Mouse (Mus musculus) neural tube, embryonic 14.5 days (tissue): ENCODE results near the gene Mrpl9. TPM values are rescaled to one million over a fixed set of nuclear protein-coding genes. Genes with fewer than 3 reads are reported as not detected.

ENCODE experiments used
- ATAC-seq: fragments of 200-750 bp; cut with Nextera tagmentation; 2 replicates; pipeline ENCODE4 v1.8.0; 2017; ENCODE audit warnings: low read depth, mild to moderate bottlenecking, moderate TSS enrichment, moderate library complexity
- H3K27ac ChIP-seq: fragments of 300-500 bp; sonication (generic); 2 replicates; pipeline ENCODE4 v1.5.1; 2014; ENCODE audit warnings: low read depth, mild to moderate bottlenecking, control low read depth, low read length, moderate library complexity, mixed read lengths
- H3K27me3 ChIP-seq: fragments of 300-500 bp; sonication (generic); 2 replicates; pipeline ENCODE4 v1.6.1; 2014; ENCODE audit warnings: low read length; ENCODE audit not compliant: control insufficient read depth, insufficient read depth
- H3K36me3 ChIP-seq: fragments of 300-500 bp; sonication (generic); 2 replicates; pipeline ENCODE4 v1.6.1; 2014; ENCODE audit warnings: low read length, mixed read lengths; ENCODE audit not compliant: control insufficient read depth, insufficient read depth
- H3K4me1 ChIP-seq: fragments of 300-500 bp; sonication (generic); 2 replicates; pipeline ENCODE4 v1.6.1; 2014; ENCODE audit warnings: low read length; ENCODE audit not compliant: control insufficient read depth, insufficient read depth
- H3K4me2 ChIP-seq: fragments of 300-500 bp; sonication (generic); 2 replicates; pipeline ENCODE4 v1.6.1; 2014; ENCODE audit warnings: mild to moderate bottlenecking, low read depth, low read length, control low read depth
- H3K4me3 ChIP-seq: fragments of 300-500 bp; sonication (generic); 2 replicates; pipeline ENCODE4 v1.5.1; 2014; ENCODE audit warnings: low read depth, low read length, control low read depth, mixed read lengths
- H3K9ac ChIP-seq: fragments of 300-500 bp; sonication (generic); replicated peaks from 2 replicates; pipeline ENCODE4 v1.6.1; 2014; ENCODE audit warnings: low read depth, mild to moderate bottlenecking, control low read depth, low read length, mixed read lengths
- H3K9me3 ChIP-seq: fragments of 300-500 bp; sonication (generic); 2 replicates; pipeline ENCODE4 v1.6.1; 2016; ENCODE audit warnings: low read length; ENCODE audit not compliant: control insufficient read depth
- WGBS: fragments of 180-500 bp; shearing (Covaris S2); extraction: QIAGEN DNeasy Blood & Tissue Kit; methylation state at CpG from one replicate; pipeline ENCODE4 v1.1.7; 2014; 5-methylcytosine and 5-hydroxymethylcytosine counted together
- polyA plus RNA-seq: library from polyadenylated mRNA; unstranded; fragments of >200 nt; fragmentation: Nextera tagmentation; extraction: Ambion mirVana; gene quantifications from 2 replicates; pipeline ENCODE4 v1.2.1, GENCODE M21; 2014

The Mrpl9 gene
- 59.5 and 64.1 TPM in 2 replicates for polyA plus RNA-seq

GRCm38 (mm10) chr3:94442951-94443596 is at the start of gene Mrpl9:
Gene Mrpl9 (plus strand): TSS chr3:94443318.
- Histone ChIP-seq H3K4me1 (no peaks in the 10 kb centered on the region), H3K4me3 (peak within 1 kb of the TSS; percentile 83), H3K36me3 (peaks cover 20% of the 10 kb centered on the region), H3K9ac (peak within 1 kb of the TSS; percentile 78), H3K27ac (peak within 1 kb of the TSS; percentile 52; the same call in 1 of the 2 replicates), H3K27me3 (no peaks in the 10 kb centered on the region; the same call in 1 of the 2 replicates), H3K4me2 (peak within 1 kb of the TSS; percentile 77), H3K9me3 (no peaks in the 10 kb centered on the region)
- ATAC-seq = peak; percentile 98
- WGBS = under 1% methylated on average over 39 of the region's 39 CpGs

- H3K36me3 ChIP-seq = no peaks in the 10 kb centered on the region
- no peak overlapping the region for H3K4me3 ChIP-seq
- H3K9me3 ChIP-seq = no peaks in the 10 kb centered on the region
- H3K27me3 ChIP-seq = no peaks in the 10 kb centered on the region
- H3K4me1 ChIP-seq = peaks cover 3% of the 10 kb centered on the region; the same call in 1 of the 2 replicates
- no peak overlapping the region for H3K27ac ChIP-seq
- ATAC-seq = no peak
- no peak overlapping the region for H3K9ac ChIP-seq
- no peak overlapping the region for H3K4me2 ChIP-seq
- 82% methylated on average over 1 of the region's 1 CpGs for WGBS
These were observed 46.8 kb upstream of the Mrpl9 start for GRCm38 (mm10) chr3:94396336-94396735.

- Histone ChIP-seq H3K4me3 (no peak overlapping the region), H3K9me3 (no peaks in the 10 kb centered on the region), H3K4me1 (peaks cover 3% of the 10 kb centered on the region; the same call in 1 of the 2 replicates), H3K9ac (no peak overlapping the region), H3K36me3 (no peaks in the 10 kb centered on the region), H3K27ac (no peak overlapping the region), H3K4me2 (no peak overlapping the region), H3K27me3 (no peaks in the 10 kb centered on the region)
- 89% methylated on average over 4 of the region's 4 CpGs for whole genome bisulfite sequencing
- no peak for ATAC-seq
These were observed 46.3 kb upstream of the Mrpl9 start for GRCm38 (mm10) chr3:94396851-94397250.

- H3K36me3 ChIP-seq = no peaks in the 10 kb centered on the region
- H3K9ac ChIP-seq = peak within 1 kb of the TSS; percentile 41
- H3K4me1 ChIP-seq = peaks cover 3% of the 10 kb centered on the region; the same call in 1 of the 2 replicates
- H3K9me3 ChIP-seq = no peaks in the 10 kb centered on the region
- no peaks in the 10 kb centered on the region for H3K27me3 ChIP-seq
- ATAC-seq = no peak
- H3K4me3 ChIP-seq = peak within 1 kb of the TSS; percentile 26
- peak within 1 kb of the TSS; percentile 56 for H3K4me2 ChIP-seq
- 69% methylated on average over 6 of the region's 6 CpGs for WGBS
- H3K27ac ChIP-seq = no peak within 1 kb of the TSS
These were observed 44.9 kb upstream of the Mrpl9 start, which contains the start of gene Lingo4 for GRCm38 (mm10) chr3:94398217-94398616. Gene Lingo4 (plus strand): TSS chr3:94398517.

GRCm38 (mm10) chr3:94398943-94399481 is 44.1 kb upstream of the Mrpl9 start:
- H3K9me3 ChIP-seq = no peaks in the 10 kb centered on the region
- peak overlapping the region; percentile 26 for H3K4me3 ChIP-seq
- WGBS = 2% methylated on average over 20 of the region's 20 CpGs
- H3K27ac ChIP-seq = no peak overlapping the region
- H3K9ac ChIP-seq = peak overlapping the region; percentile 41
- no peaks in the 10 kb centered on the region for H3K36me3 ChIP-seq
- no peaks in the 10 kb centered on the region for H3K27me3 ChIP-seq
- peak overlapping the region; percentile 56 for H3K4me2 ChIP-seq
- no peaks in the 10 kb centered on the region for H3K4me1 ChIP-seq
- ATAC-seq = peak; percentile 78

GRCm38 (mm10) chr3:94399663-94400310 is 43.3 kb upstream of the Mrpl9 start:
- H3K27me3 ChIP-seq = no peaks in the 10 kb centered on the region
- H3K27ac ChIP-seq = no peak overlapping the region
- no peaks in the 10 kb centered on the region for H3K9me3 ChIP-seq
- H3K4me3 ChIP-seq = no peak overlapping the region; the same call in 1 of the 2 replicates
- no peaks in the 10 kb centered on the region for H3K36me3 ChIP-seq
- no peak for ATAC-seq
- 16% methylated on average over 5 of the region's 5 CpGs for WGBS
- peak overlapping the region; percentile 56 for H3K4me2 ChIP-seq
- H3K9ac ChIP-seq = peak overlapping the region; percentile 41; the same call in 1 of the 2 replicates
- H3K4me1 ChIP-seq = no peaks in the 10 kb centered on the region

GRCm38 (mm10) chr3:94402451-94402850 is 40.7 kb upstream of the Mrpl9 start:
- no peak overlapping the region for H3K27ac ChIP-seq
- H3K36me3 ChIP-seq = no peaks in the 10 kb centered on the region
- no peak overlapping the region for H3K4me3 ChIP-seq
- H3K4me1 ChIP-seq = no peaks in the 10 kb centered on the region
- no peak overlapping the region for H3K4me2 ChIP-seq
- H3K9me3 ChIP-seq = no peaks in the 10 kb centered on the region
- H3K9ac ChIP-seq = no peak overlapping the region
- H3K27me3 ChIP-seq = no peaks in the 10 kb centered on the region
- ATAC-seq = no peak
- 73% methylated on average over 8 of the region's 8 CpGs for WGBS

- no peaks in the 10 kb centered on the region for H3K9me3 ChIP-seq
- WGBS = 25% methylated on average over 7 of the region's 7 CpGs
- ATAC-seq = peak; percentile 30; the same call in 1 of the 2 replicates
- no peaks in the 10 kb centered on the region for H3K36me3 ChIP-seq
- no peaks in the 10 kb centered on the region for H3K27me3 ChIP-seq
- no peak overlapping the region for H3K4me2 ChIP-seq
- H3K27ac ChIP-seq = no peak overlapping the region
- no peaks in the 10 kb centered on the region for H3K4me1 ChIP-seq
- H3K9ac ChIP-seq = no peak overlapping the region
- H3K4me3 ChIP-seq = no peak overlapping the region
These were observed 38.6 kb upstream of the Mrpl9 start for GRCm38 (mm10) chr3:94404366-94405054.
